Mouse (Mus musculus): ENCODE results near the gene Kctd12.

The Kctd12 gene

GRCm38 (mm10) chr14:102982627-102983540 lies at the start of gene Kctd12:
Kctd12 (minus strand) TSS chr14:102982637.
- in situ Hi-C loops (cut with MboI, MseI): no loop called here

DNA sequence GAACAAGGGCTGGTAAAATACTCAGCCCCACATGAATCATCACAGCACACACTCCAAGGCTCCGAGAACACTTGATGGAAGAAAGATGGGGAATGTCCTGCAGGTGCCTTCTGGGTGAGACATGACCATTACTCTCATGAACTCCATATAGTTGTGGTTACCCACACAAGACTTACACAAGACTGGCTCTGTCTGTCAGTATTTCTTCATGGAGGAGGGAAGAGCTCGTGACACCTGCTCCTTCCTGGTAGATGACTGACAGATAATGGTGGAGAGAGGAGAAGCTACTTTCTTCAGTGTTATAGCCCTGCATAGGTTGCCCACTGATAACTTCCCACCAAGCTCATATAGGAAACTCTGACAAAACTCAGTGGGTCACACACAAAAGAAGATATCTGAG lies 46.8 kb upstream of the Kctd12 start:
- in situ Hi-C loops (cut with MboI, MseI): no loop called here

GRCm38 (mm10) chr14:103020046-103020445 lies 37.6 kb upstream of the Kctd12 start:
- in situ Hi-C loops (cut with MboI, MseI): no loop called here

- in situ Hi-C loops (cut with MboI, MseI): no loop called here
These were observed 34.6 kb upstream of the Kctd12 start for GRCm38 (mm10) chr14:103017009-103017408.

- in situ Hi-C loops (cut with MboI, MseI): loop anchor here (5.0 kb wide), 1 partner anchor 40 kb away; no protein-coding TSS in a partner anchor
These were observed 30.2 kb upstream of the Kctd12 start for GRCm38 (mm10) chr14:103012563-103013150.

- in situ Hi-C loops (cut with MboI, MseI): loop anchor here (5.0 kb wide), 1 partner anchor 41 kb away; no protein-coding TSS in a partner anchor
These were observed 29.3 kb upstream of the Kctd12 start for GRCm38 (mm10) chr14:103011782-103012181.

GRCm38 (mm10) chr14:103007737-103008136 lies 25.3 kb upstream of the Kctd12 start:
- in situ Hi-C loops (cut with MboI, MseI): no loop called here

- in situ Hi-C loops (cut with MboI, MseI): no loop called here
These were observed 12.5 kb upstream of the Kctd12 start for GRCm38 (mm10) chr14:102994662-102995561.

DNA sequence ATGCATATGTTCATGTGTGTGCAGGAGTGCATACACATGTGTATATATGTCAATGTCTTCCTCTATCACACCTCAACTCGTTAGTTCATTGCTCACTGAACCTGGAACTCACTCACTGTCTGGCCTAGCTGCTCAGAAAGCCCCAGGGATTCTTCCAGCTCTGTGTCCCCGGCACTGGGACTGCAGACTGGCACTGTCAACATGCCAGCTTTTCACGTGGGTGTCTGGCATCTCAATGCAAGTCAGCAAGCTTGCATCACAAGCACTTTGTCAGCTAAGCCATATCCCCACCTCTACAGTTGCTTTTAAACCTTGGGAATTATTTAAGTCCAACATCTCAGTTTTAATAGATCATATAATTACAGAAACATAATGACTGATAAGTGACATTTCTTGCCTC lies 8.3 kb upstream of the Kctd12 start:
- in situ Hi-C loops (cut with MboI, MseI): no loop called here

DNA sequence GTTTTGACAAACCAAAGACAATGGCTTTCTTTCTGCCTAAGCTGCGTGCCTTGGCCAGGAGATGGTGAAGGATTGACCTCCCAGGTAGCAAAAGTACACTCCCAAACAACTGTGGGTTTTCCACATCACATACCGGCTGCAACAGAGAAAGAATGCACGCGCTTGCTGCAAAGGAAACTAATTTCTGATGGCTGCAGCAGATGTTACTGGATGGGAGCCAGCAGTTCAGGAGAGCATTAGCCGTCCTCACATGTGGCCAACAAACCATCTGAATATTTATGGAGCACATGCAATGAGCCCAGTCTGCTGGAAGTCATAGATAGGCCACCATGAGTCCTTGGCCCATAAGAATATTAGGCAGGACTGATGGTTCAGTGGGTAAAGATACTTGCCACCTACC lies 7.4 kb upstream of the Kctd12 start:
- in situ Hi-C loops (cut with MboI, MseI): no loop called here

DNA sequence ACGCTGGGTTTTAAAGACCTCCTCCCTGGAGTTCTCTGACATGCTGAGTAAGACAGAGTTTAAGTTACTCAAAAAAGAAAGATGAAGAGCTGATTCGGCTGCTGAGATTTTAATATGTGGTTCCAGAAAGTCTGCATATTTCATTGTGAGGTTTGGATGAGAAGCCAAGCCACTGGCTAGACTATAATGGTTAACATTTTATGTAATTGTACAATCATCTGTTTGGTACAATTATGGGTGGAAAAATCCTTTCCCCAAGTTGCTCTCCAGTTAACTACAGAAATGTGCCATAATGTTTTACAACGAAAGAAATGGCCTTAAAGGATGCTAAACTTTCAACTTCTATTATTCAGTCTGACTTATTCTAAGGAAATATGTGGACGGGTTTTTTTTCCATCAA lies 6.8 kb upstream of the Kctd12 start:
- in situ Hi-C loops (cut with MboI, MseI): no loop called here

DNA sequence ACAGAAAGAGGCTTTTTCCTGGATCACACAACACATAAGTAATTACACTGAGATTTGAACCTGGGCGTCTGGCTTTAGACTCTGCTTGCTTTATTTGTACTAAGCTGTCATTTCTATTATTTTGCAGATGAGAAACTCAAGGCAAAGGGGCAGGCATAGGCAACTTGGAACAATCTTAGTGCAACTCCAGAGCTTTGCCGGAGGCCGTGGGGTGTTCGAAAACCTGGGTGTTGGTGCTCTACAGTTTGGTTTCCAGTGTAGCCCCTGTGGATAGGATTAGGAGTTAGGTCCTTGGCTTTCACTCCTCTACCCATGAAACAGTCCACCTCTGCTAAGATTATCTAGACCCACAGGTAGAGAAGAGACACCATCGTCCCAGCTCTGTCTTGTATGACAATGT lies 5.2 kb upstream of the Kctd12 start:
- in situ Hi-C loops (cut with MboI, MseI): no loop called here

GRCm38 (mm10) chr14:102983686-102984085 lies 1.2 kb upstream of the Kctd12 start:
- in situ Hi-C loops (cut with MboI, MseI): no loop called here

DNA sequence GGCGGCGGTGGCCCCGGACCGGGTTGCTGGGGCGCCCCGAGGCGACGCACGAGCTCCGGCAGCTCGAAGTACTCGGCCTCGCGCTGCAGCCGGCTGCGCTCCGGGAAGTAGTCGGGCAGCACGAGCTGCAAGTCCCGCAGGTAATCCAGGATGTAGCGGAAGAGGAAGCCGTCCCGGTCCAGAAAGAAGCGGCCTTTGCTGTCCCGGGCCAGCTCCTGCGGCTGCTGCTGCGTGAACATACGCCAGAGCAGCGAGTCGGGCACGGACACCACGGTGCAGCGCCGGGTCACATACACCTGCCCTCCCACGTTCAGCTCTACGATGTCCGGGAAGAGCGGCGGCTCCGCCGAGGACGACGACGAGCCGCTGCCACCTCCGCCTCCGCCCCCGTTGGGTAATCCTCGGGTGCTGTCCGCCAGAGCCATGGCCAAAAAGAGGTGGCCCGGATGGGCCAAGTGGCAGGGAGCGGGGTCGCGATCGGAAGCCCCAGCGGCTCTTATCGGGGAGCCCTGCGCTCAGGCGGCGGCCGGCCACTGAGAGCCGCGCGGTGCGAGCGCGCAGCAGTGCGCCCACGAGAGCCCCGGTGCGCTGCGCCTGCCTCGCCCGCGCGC lies 316 bp downstream of the Kctd12 start:
- in situ Hi-C loops (cut with MboI, MseI): no loop called here

DNA sequence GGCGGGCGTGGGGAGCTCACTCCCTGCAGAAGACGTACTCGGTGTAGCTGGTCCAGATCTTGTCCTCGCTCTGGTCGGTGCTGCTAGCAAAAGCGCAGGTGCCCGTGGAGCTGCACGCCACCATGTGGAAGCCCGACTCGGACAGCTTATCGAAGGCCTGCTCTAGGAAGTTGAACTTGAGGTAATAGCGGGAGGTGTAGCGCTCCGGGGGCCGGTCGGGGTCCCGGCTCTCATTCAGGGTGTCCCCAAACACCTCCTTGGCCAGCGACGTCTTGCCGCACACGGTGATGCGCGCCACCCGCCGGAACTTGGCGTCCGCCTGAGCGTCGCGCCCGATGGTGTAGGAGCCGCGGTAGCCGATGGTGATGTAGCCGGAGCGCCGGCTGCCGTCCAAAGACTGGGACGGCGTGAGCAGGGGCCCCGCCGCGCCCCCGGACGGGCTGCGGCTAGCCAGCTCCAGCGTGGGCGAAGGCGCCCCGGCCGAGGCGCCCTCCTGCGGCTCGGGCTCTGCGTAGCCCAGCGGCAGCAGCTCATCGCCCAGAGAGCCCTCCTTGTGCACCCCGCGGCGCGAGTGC lies 909 bp downstream of the Kctd12 start:
- in situ Hi-C loops (cut with MboI, MseI): no loop called here

- in situ Hi-C loops (cut with MboI, MseI): no loop called here
These were observed 1.5 kb downstream of the Kctd12 start for GRCm38 (mm10) chr14:102980986-102981385.

DNA sequence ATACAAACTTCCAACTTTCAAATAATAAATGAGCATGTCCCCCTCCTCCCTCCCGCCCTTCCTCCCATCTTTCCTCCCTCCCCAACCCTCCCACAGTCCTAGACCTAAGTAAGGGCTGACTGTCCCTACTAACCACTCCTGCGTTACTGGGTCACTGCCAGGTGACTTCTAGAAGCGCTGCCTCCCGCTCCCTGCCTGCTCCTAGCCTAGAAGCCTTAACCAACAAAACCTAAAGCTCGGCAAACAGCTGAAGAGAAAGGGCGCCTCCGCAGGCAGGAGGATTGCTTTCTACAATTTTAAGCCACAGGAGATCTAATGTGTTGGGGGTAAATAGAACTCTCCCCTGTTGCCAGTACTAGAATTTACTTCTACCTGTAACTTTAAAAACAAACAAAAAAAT lies 2.0 kb downstream of the Kctd12 start:
- in situ Hi-C loops (cut with MboI, MseI): no loop called here

DNA sequence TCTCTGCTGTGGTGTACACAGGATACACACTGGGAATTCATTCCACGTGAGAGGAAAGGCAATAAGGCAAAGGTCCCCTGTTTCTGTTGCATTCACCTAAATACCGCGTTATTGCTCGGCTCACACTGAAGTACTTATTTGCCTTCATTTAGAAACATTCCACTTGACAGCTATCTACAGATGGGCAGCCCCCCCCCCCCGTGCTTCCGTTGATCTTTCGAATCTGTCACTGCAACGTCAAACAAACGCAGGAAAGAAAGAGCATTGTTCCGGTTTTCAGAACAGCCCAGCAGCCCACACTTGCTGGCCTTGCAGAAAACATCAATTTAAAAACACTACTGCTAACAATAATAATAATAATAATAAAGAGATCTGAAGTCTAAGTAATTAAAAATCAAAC lies 2.6 kb downstream of the Kctd12 start:
- in situ Hi-C loops (cut with MboI, MseI): no loop called here

DNA sequence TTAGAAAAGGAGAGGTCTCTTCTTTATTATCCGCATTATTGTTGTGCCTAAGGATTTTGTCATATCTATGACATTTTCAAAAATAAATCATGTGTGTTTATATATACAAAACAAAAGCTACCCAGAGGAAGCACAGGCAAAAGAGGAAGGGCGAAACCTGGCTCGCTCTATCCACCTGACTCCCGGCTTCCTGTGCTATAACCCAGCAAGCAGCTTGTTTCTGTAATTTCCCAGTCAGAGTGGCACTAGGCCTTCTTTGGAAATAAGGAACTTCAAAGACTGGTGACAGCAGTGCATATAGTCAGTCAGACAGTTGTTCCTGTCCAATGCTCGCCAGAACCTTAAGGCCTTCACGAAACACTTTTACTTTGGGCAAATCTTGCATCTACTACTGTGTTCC lies 6.6 kb downstream of the Kctd12 start:
- in situ Hi-C loops (cut with MboI, MseI): no loop called here

DNA sequence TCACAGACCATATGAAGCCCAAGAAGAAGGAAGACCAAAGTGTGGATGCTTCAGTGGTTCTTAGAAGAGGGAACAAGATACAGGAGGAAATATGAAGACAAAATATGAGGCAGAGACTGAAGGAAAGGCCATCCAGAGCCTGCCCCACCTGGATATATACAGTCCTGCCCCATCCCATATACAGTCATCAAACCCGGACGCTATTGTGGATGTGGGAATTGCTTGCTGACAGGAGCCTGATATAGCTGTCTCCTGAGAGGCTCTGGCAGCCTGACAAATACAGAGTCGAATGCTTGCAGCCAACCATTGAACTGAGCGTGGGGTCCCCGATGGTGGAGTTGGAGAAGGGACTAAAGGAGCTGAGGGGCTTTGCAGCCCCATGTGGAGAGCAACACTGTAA lies 13.6 kb downstream of the Kctd12 start:
- in situ Hi-C loops (cut with MboI, MseI): no loop called here

- in situ Hi-C loops (cut with MboI, MseI): no loop called here
These were observed 16.2 kb downstream of the Kctd12 start for GRCm38 (mm10) chr14:102966241-102966640.

Measured in T-helper 2 cell (primary cell).